Mouse (Mus musculus) kidney, adult 2 months (tissue): ENCODE results near the gene Cntnap1. TPM values are rescaled to one million over a fixed set of nuclear protein-coding genes. Genes with fewer than 3 reads are reported as not detected.

Source experiments
- DNase-seq: peaks from one replicate; pipeline ENCODE4 v3.0.0; 2021
- H3K27ac ChIP-seq: fragments of 200-500 bp; 2 replicates; pipeline ENCODE4 v1.5.1; 2012; ENCODE audit warnings: low read depth, low read length, control low read depth, inconsistent platforms; ENCODE audit not compliant: insufficient read depth
- H3K27me3 ChIP-seq: fragments of 200-500 bp; replicated peaks from 2 replicates; pipeline ENCODE4 v1.6.1; 2012; ENCODE audit warnings: mild to moderate bottlenecking, moderate library complexity, low read length, inconsistent platforms; ENCODE audit not compliant: control insufficient read depth, insufficient read depth
- H3K36me3 ChIP-seq: fragments of 200-500 bp; 2 replicates; pipeline ENCODE4 v1.6.1; 2012; ENCODE audit warnings: mild to moderate bottlenecking, moderate library complexity, low read length, inconsistent platforms; ENCODE audit not compliant: control insufficient read depth, insufficient read depth
- H3K4me1 ChIP-seq: fragments of 200-500 bp; 2 replicates; pipeline ENCODE4 v1.6.1; 2011; ENCODE audit warnings: low read length; ENCODE audit not compliant: control insufficient read depth, insufficient read depth
- H3K4me3 ChIP-seq: fragments of 200-500 bp; 2 replicates; pipeline ENCODE4 v1.5.1; 2011; ENCODE audit warnings: mild to moderate bottlenecking, low read depth, low read length, control low read depth; ENCODE audit not compliant: insufficient read depth
- CTCF ChIP-seq: fragments of 200-500 bp; conservative IDR thresholded peaks from 2 replicates; pipeline ENCODE4 v1.5.1; 2011; ENCODE audit warnings: low read depth, mild to moderate bottlenecking, control low read depth, low read length, moderate library complexity, mixed read lengths; ENCODE audit not compliant: insufficient read depth, insufficient read length
- POLR2A ChIP-seq: fragments of 200-500 bp; IDR thresholded peaks from one replicate; pipeline ENCODE4 v1.6.1; 2011; ENCODE audit warnings: low read depth, low read length, control low read depth
- WGBS: fragments of 180-500 bp; shearing (Covaris S2); methylation state at CpG from one replicate; pipeline ENCODE4 v1.1.7; 2018; 5-methylcytosine and 5-hydroxymethylcytosine counted together
- polyA plus RNA-seq: library from polyadenylated mRNA; depleted of rRNA; stranded (reverse); fragments of >200 nt; gene quantifications from 2 replicates; pipeline ENCODE4 v1.2.3, GENCODE M21; 2012

The Cntnap1 gene
- polyA plus RNA-seq, 1 experiment, result 3.6 TPM

- Histone ChIP-seq H3K4me1 (no peaks in the 10 kb centered on the region), H3K4me3 (no peak overlapping the region), H3K36me3 (no peaks in the 10 kb centered on the region), H3K27me3 (no peaks in the 10 kb centered on the region), H3K27ac (no peak overlapping the region)
- WGBS, result 87% methylated on average over 2 of the region's 2 CpGs
- TF ChIP-seq CTCF (no peak), POLR2A (no peak)
- DNase-seq, result no peak
Observed at GRCm38 (mm10) chr11:101131187-101131586, 39.1 kb upstream of the Cntnap1 start.

GRCm38 (mm10) chr11:101131701-101132100 is 38.6 kb upstream of the Cntnap1 start:
- peak; percentile 42 for DNase-seq
- H3K27ac ChIP-seq, result no peak overlapping the region
- H3K4me3 ChIP-seq, result no peak overlapping the region
- WGBS, result 90% methylated on average over 6 of the region's 6 CpGs
- H3K36me3 ChIP-seq, result no peaks in the 10 kb centered on the region
- H3K4me1 ChIP-seq, result no peaks in the 10 kb centered on the region
- H3K27me3 ChIP-seq, result no peaks in the 10 kb centered on the region
- TF ChIP-seq CTCF (peak; percentile 42), POLR2A (no peak)

GRCm38 (mm10) chr11:101133037-101133436 is 37.3 kb upstream of the Cntnap1 start:
- no peak overlapping the region for H3K27ac ChIP-seq
- 57% methylated on average over 12 of the region's 12 CpGs for WGBS
- peak; percentile 72 for DNase-seq
- H3K27me3 ChIP-seq, result no peaks in the 10 kb centered on the region
- no peaks in the 10 kb centered on the region for H3K36me3 ChIP-seq
- H3K4me3 ChIP-seq, result no peak overlapping the region
- no peaks in the 10 kb centered on the region for H3K4me1 ChIP-seq
- TF ChIP-seq CTCF (no peak), POLR2A (no peak)

GRCm38 (mm10) chr11:101134217-101134865 is 36.0 kb upstream of the Cntnap1 start:
- peaks cover 3% of the 10 kb centered on the region; the same call in 1 of the 2 replicates for H3K4me1 ChIP-seq
- TF ChIP-seq POLR2A, result no peak
- no peak for TF ChIP-seq CTCF
- H3K4me3 ChIP-seq, result no peak overlapping the region
- H3K27ac ChIP-seq, result no peak overlapping the region
- DNase-seq, result peak; percentile 32
- no peaks in the 10 kb centered on the region for H3K27me3 ChIP-seq
- H3K36me3 ChIP-seq, result no peaks in the 10 kb centered on the region
- WGBS, result 54% methylated on average over 13 of the region's 13 CpGs

- no peaks in the 10 kb centered on the region for H3K27me3 ChIP-seq
- H3K4me3 ChIP-seq, result no peak overlapping the region
- no peak overlapping the region for H3K27ac ChIP-seq
- peaks cover 6% of the 10 kb centered on the region; the same call in 1 of the 2 replicates for H3K4me1 ChIP-seq
- 87% methylated on average over 7 of the region's 7 CpGs for WGBS
- no peaks in the 10 kb centered on the region for H3K36me3 ChIP-seq
- TF ChIP-seq POLR2A (no peak), CTCF (no peak)
- DNase-seq, result no peak
Observed at GRCm38 (mm10) chr11:101137000-101137399, 33.3 kb upstream of the Cntnap1 start.

GRCm38 (mm10) chr11:101138536-101139181 is 31.7 kb upstream of the Cntnap1 start:
- WGBS, result 13% methylated on average over 15 of the region's 15 CpGs
- DNase-seq, result peak; percentile 81
- Histone ChIP-seq H3K27ac (no peak overlapping the region), H3K27me3 (no peaks in the 10 kb centered on the region), H3K4me1 (peaks cover 6% of the 10 kb centered on the region; the same call in 1 of the 2 replicates), H3K36me3 (no peaks in the 10 kb centered on the region), H3K4me3 (peak overlapping the region; percentile 6)
- no peak for TF ChIP-seq CTCF
- TF ChIP-seq POLR2A, result no peak

- Histone ChIP-seq H3K4me1 (peaks cover 6% of the 10 kb centered on the region; the same call in 1 of the 2 replicates), H3K27ac (no peak overlapping the region), H3K36me3 (no peaks in the 10 kb centered on the region), H3K27me3 (no peaks in the 10 kb centered on the region), H3K4me3 (peak overlapping the region; percentile 37)
- TF ChIP-seq CTCF (no peak), POLR2A (no peak)
- 38% methylated on average over 27 of the region's 27 CpGs for WGBS
- DNase-seq, result no peak
Observed at GRCm38 (mm10) chr11:101140164-101140819, 30.0 kb upstream of the Cntnap1 start.
